Mouse (Mus musculus) small intestine, adult 2 months (tissue): ENCODE results near the gene Ankra2. TPM values are rescaled to one million over a fixed set of nuclear protein-coding genes. Genes with fewer than 3 reads are reported as not detected.

Experiments
- H3K27ac ChIP-seq: fragments of 200-500 bp; 2 replicates; pipeline ENCODE4 v1.5.1; 2012; ENCODE audit warnings: low read depth, low read length, control low read depth, inconsistent platforms; ENCODE audit not compliant: insufficient read depth
- H3K27me3 ChIP-seq: fragments of 200-500 bp; 2 replicates; pipeline ENCODE4 v1.6.1; 2012; ENCODE audit warnings: mild to moderate bottlenecking, moderate library complexity, low read length, inconsistent platforms; ENCODE audit not compliant: control insufficient read depth, insufficient read depth
- H3K36me3 ChIP-seq: fragments of 200-500 bp; 2 replicates; pipeline ENCODE4 v1.6.1; 2012; ENCODE audit warnings: mild to moderate bottlenecking, low read length, control low read depth, inconsistent platforms; ENCODE audit not compliant: control insufficient read depth, insufficient read depth
- H3K4me1 ChIP-seq: fragments of 200-500 bp; 2 replicates; pipeline ENCODE4 v1.6.1; 2012; ENCODE audit warnings: low read length, inconsistent platforms, mixed read lengths; ENCODE audit not compliant: control insufficient read depth, insufficient read depth, insufficient read length
- H3K4me3 ChIP-seq: fragments of 200-500 bp; 2 replicates; pipeline ENCODE4 v1.5.1; 2012; ENCODE audit warnings: low read depth, mild to moderate bottlenecking, control low read depth, inconsistent platforms, low read length, moderate library complexity
- CTCF ChIP-seq: fragments of 200-500 bp; IDR thresholded peaks from 2 replicates; pipeline ENCODE4 v1.5.1; 2012; ENCODE audit warnings: low read depth, mild to moderate bottlenecking, control low read depth, inconsistent platforms, low read length, moderate library complexity, mixed read lengths; ENCODE audit not compliant: insufficient replicate concordance, insufficient read length; ENCODE audit errors: extremely low read depth
- POLR2A ChIP-seq: fragments of 200-500 bp; IDR thresholded peaks from 2 replicates; pipeline ENCODE4 v1.6.1; 2012; ENCODE audit warnings: low read depth, mild to moderate bottlenecking, control low read depth, inconsistent platforms, low read length, moderate library complexity
- WGBS: fragments of 180-500 bp; shearing (Covaris S2); methylation state at CpG from one replicate; pipeline ENCODE4 v1.1.7; 2018; 5-methylcytosine and 5-hydroxymethylcytosine counted together
- polyA plus RNA-seq: library from polyadenylated mRNA; depleted of rRNA; stranded (reverse); fragments of >200 nt; gene quantifications from 2 replicates; pipeline ENCODE4 v1.2.3, GENCODE M21; 2012; rRNA removed

Ankra2 gene
- polyA plus RNA-seq, 1 experiment = 6.4 TPM

GRCm38 (mm10) chr13:98317911-98318310 is 55.0 kb downstream of the Ankra2 start:
- H3K27me3 ChIP-seq = no peaks in the 10 kb centered on the region
- no peaks in the 10 kb centered on the region for H3K4me1 ChIP-seq
- H3K36me3 ChIP-seq = peaks cover 9% of the 10 kb centered on the region
- 84% methylated on average over 6 of the region's 6 CpGs for WGBS
- no peak overlapping the region for H3K4me3 ChIP-seq
- TF ChIP-seq CTCF (no peak), POLR2A (no peak)
- no peak overlapping the region for H3K27ac ChIP-seq

Other genes starting within 250 kb of the Ankra2 start
- gene Arhgef28, start 56.6 kb upstream of the Ankra2 start, polyA plus RNA-seq = 2.6 and 3.3 TPM in 2 replicates
- 0.65 and 1.3 TPM in 2 replicates for gene Utp15, start within 50 bp of the Ankra2 start, polyA plus RNA-seq
- gene Gm21976, start 16.8 kb downstream of the Ankra2 start, polyA plus RNA-seq = not detected in 2 replicates
- 37.8 and 80.5 TPM in 2 replicates for gene Btf3, start 53.9 kb downstream of the Ankra2 start, polyA plus RNA-seq
- gene Foxd1, start 91.2 kb downstream of the Ankra2 start, polyA plus RNA-seq = not detected in 2 replicates
- 0.43 and 1.1 TPM in 2 replicates for gene Gm10320, start 228.9 kb downstream of the Ankra2 start, polyA plus RNA-seq